Mouse (Mus musculus) NIH3T3 (cell line): ENCODE measurements around the gene Exosc10.

Source experiments
- DNase-seq: peaks from one replicate; pipeline ENCODE4 v3.0.0-alpha.2; 2012; ENCODE audit warnings: low read depth

Gene Exosc10

GRCm38 (mm10) chr4:148558297-148559000 is at the start of gene Exosc10:
Gene Exosc10, plus strand, starts transcription at chr4:148558429.
- peak; percentile 89 for DNase-seq

GRCm38 (mm10) chr4:148509450-148510084 is 48.7 kb upstream of the Exosc10 start:
- no peak for DNase-seq

GRCm38 (mm10) chr4:148510691-148511090 is 47.5 kb upstream of the Exosc10 start:
- no peak for DNase-seq

GRCm38 (mm10) chr4:148511334-148511733 is 46.9 kb upstream of the Exosc10 start:
- no peak for DNase-seq

- peak; percentile 91 for DNase-seq
Observed at GRCm38 (mm10) chr4:148513021-148513559, 45.1 kb upstream of the Exosc10 start.

- DNase-seq, result no peak
Observed at GRCm38 (mm10) chr4:148515313-148515712, 42.9 kb upstream of the Exosc10 start.

- DNase-seq, result no peak
Observed at GRCm38 (mm10) chr4:148517809-148518208, 40.4 kb upstream of the Exosc10 start.

GRCm38 (mm10) chr4:148518235-148518795 is 39.9 kb upstream of the Exosc10 start:
- no peak for DNase-seq

- peak; percentile 95 for DNase-seq
Observed at GRCm38 (mm10) chr4:148523538-148523937, 34.7 kb upstream of the Exosc10 start.

- DNase-seq, result peak; percentile 61
Observed at GRCm38 (mm10) chr4:148527158-148527910, 30.9 kb upstream of the Exosc10 start.

GRCm38 (mm10) chr4:148530351-148530750 is 27.9 kb upstream of the Exosc10 start:
- DNase-seq, result no peak

GRCm38 (mm10) chr4:148530778-148531177 is 27.5 kb upstream of the Exosc10 start:
- DNase-seq, result no peak

GRCm38 (mm10) chr4:148531341-148531740 is 26.9 kb upstream of the Exosc10 start:
- no peak for DNase-seq

GRCm38 (mm10) chr4:148532516-148532915 is 25.7 kb upstream of the Exosc10 start:
- DNase-seq, result no peak

GRCm38 (mm10) chr4:148533613-148534328 is 24.5 kb upstream of the Exosc10 start:
- DNase-seq, result no peak

- no peak for DNase-seq
Observed at GRCm38 (mm10) chr4:148535876-148536275, 22.4 kb upstream of the Exosc10 start.

GRCm38 (mm10) chr4:148549106-148549505 is 9.1 kb upstream of the Exosc10 start:
- DNase-seq, result no peak

- no peak for DNase-seq
Observed at GRCm38 (mm10) chr4:148557766-148558165, 463 bp upstream of the Exosc10 start.

- DNase-seq, result no peak
Observed at GRCm38 (mm10) chr4:148562676-148563075, 4.4 kb downstream of the Exosc10 start.

GRCm38 (mm10) chr4:148563595-148563994 is 5.4 kb downstream of the Exosc10 start:
- DNase-seq, result no peak

GRCm38 (mm10) chr4:148570138-148570537 is 11.9 kb downstream of the Exosc10 start:
- no peak for DNase-seq
